25 mouse cellular contexts compared by ENCODE assay signal in the genomic region with DNA sequence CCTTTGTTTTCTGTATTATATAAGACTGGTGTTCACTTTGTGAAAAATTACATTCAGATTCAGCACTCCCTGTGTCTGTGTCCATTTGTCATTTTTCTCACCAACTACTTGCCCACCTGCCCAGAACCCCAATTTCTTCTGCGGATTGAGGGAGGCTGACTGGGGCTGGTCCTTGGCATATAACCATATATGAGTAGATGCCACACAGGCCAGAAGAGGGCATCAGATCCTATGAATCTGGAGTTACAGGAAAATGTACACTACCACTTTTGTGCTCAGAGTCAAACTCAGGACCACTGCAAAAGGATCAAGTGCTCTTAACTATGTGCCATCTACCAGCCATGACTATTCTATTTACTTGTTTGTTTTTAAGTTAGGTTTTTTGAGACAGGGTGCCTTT.
A peak's percentile ranks its signal among the peaks of the same experiment; 100 is the strongest.
DNase-seq lines count a peak whose midpoint lies in the region; ATAC-seq and TF ChIP-seq lines count a peak whose summit lies in the region.
"Had no signal": no experiment of that assay in that cellular context is flagged by ENCODE, and none has a peak within 500 bp of the region (broad histone marks: within the 10 kb centered on the region; RNA-seq: fewer than 3 reads in every experiment).

No protein-coding gene starts in this region.

- no peak overlapping the region for H3K27ac ChIP-seq in intestine, postnatal 0 days (ENCODE audit: low read depth, low read length)
- no peak overlapping the region for H3K27ac ChIP-seq in intestine, embryonic 15.5 days
- no peak overlapping the region for H3K27ac ChIP-seq in MEL (ENCODE audit: control insufficient read depth, low read depth, low read length)
- H3K27ac ChIP-seq: embryonic facial prominence, embryonic 12.5 days; embryonic facial prominence, embryonic 15.5 days; gastrocnemius, adult 2 months; heart, embryonic 13.5 days; hindbrain, embryonic 14.5 days; hindbrain, postnatal 0 days had no signal

- no peaks in the 10 kb centered on the region for H3K36me3 ChIP-seq in intestine, postnatal 0 days (ENCODE audit: control insufficient read depth, insufficient read depth)
- H3K36me3 ChIP-seq in intestine, embryonic 15.5 days = no peaks in the 10 kb centered on the region
- H3K36me3 ChIP-seq in MEL (ENCODE audit: control insufficient read depth in 1 of 2, insufficient read depth in 2 of 2, low read length in 2 of 2) = no peaks in the 10 kb centered on the region
- H3K36me3 ChIP-seq: embryonic facial prominence, embryonic 12.5 days; embryonic facial prominence, embryonic 15.5 days; heart, embryonic 13.5 days had no signal

- ATAC-seq in intestine, postnatal 0 days = no peak
- no peak for ATAC-seq in intestine, embryonic 15.5 days
- no peak for ATAC-seq in megakaryocyte progenitor cell, adult 5-6 weeks (replicated peaks; ENCODE audit: poor library complexity)
- ATAC-seq: forebrain, embryonic 14.5 days; forebrain, postnatal 0 days; hindbrain, postnatal 0 days; inflammation-experienced regulatory T-cells, adult 6 months had no signal

- peak; percentile 19 for TF ChIP-seq RAD21 in MEL (IDR thresholded peaks at IDR 0.05; ENCODE audit: low read depth, low read length)

- H3K4me1 ChIP-seq in intestine, postnatal 0 days (replicated peaks; ENCODE audit: control insufficient read depth, insufficient read depth, low read length) = no peaks in the 10 kb centered on the region
- no peaks in the 10 kb centered on the region for H3K4me1 ChIP-seq in intestine, embryonic 15.5 days (replicated peaks)
- no peaks in the 10 kb centered on the region for H3K4me1 ChIP-seq in MEL (ENCODE audit: control insufficient read depth in 1 of 2, insufficient read depth in 2 of 2, low read length in 2 of 2)
- H3K4me1 ChIP-seq: embryonic facial prominence, embryonic 12.5 days; embryonic facial prominence, embryonic 15.5 days; heart, embryonic 13.5 days had no signal

- TF ChIP-seq EP300 in MEL (IDR thresholded peaks at IDR 0.05; ENCODE audit: low read depth in 1 of 2, low read length in 2 of 2) = no peak

- H3K9ac ChIP-seq in intestine, postnatal 0 days (ENCODE audit: low read depth, low read length) = no peak overlapping the region
- H3K9ac ChIP-seq in intestine, embryonic 15.5 days = no peak overlapping the region
- no peak overlapping the region for H3K9ac ChIP-seq in MEL (ENCODE audit: control insufficient read depth, low read depth, low read length, poor library complexity, severe bottlenecking)
- H3K9ac ChIP-seq: embryonic facial prominence, embryonic 12.5 days; embryonic facial prominence, embryonic 15.5 days; forebrain, postnatal 0 days; heart, embryonic 13.5 days; hindbrain, embryonic 14.5 days had no signal

- WGBS in intestine, postnatal 0 days = 79% methylated on average over 1 of the region's 1 CpGs
- WGBS in intestine, embryonic 15.5 days = 81% methylated on average over 1 of the region's 1 CpGs

- no peaks in the 10 kb centered on the region for H3K27me3 ChIP-seq in intestine, postnatal 0 days (replicated peaks; ENCODE audit: control insufficient read depth, insufficient read depth, low read length)
- no peaks in the 10 kb centered on the region for H3K27me3 ChIP-seq in intestine, embryonic 15.5 days (replicated peaks)
- H3K27me3 ChIP-seq in MEL (ENCODE audit: control insufficient read depth in 1 of 2, insufficient read depth in 2 of 2, low read length in 2 of 2) = no peaks in the 10 kb centered on the region
- H3K27me3 ChIP-seq: embryonic facial prominence, embryonic 12.5 days; embryonic facial prominence, embryonic 15.5 days; heart, embryonic 13.5 days had no signal

- peak; percentile 27 for DNase-seq in A20 (ENCODE audit: low read depth, low spot score)
- no peak for DNase-seq in MEL (ENCODE audit: low read depth, low spot score)
- DNase-seq in natural killer cell, adult 2 months (ENCODE audit: low spot score in 2 of 2) = no peak
- DNase-seq in urinary bladder, adult 2 months (ENCODE audit: low spot score) = no peak
- DNase-seq: adrenal gland, postnatal 10 days; adrenal gland, postnatal 36 days; cerebellum, adult 2 months; cerebellum, adult 9-11 months; cerebellum, postnatal 25 days; forebrain, postnatal 0 days; gastrocnemius, adult 2 months; gastrocnemius, postnatal 14 days; heart, adult 18-20 months; heart, postnatal 14 days; heart, postnatal 4 days had no signal

- H3K9me3 ChIP-seq in intestine, postnatal 0 days (ENCODE audit: control insufficient read depth) = no peaks in the 10 kb centered on the region
- no peaks in the 10 kb centered on the region for H3K9me3 ChIP-seq in intestine, embryonic 15.5 days
- no peaks in the 10 kb centered on the region for H3K9me3 ChIP-seq in MEL (replicated peaks; ENCODE audit: insufficient read depth, low read length)
- H3K9me3 ChIP-seq: embryonic facial prominence, embryonic 12.5 days; embryonic facial prominence, embryonic 15.5 days; heart, embryonic 13.5 days had no signal

- TF ChIP-seq POLR2A in MEL (IDR thresholded peaks at IDR 0.05; ENCODE audit: control insufficient read depth in 1 of 2, insufficient read depth in 1 of 2, low read depth in 1 of 2, low read length in 2 of 2, poor library complexity in 1 of 2) = no peak

- H3K4me3 ChIP-seq in intestine, postnatal 0 days (ENCODE audit: low read depth, low read length) = no peak overlapping the region
- no peak overlapping the region for H3K4me3 ChIP-seq in intestine, embryonic 15.5 days (replicated peaks)
- H3K4me3 ChIP-seq in MEL (ENCODE audit: control insufficient read depth in 1 of 2, insufficient read depth in 1 of 2, low read depth in 2 of 2, low read length in 2 of 2) = no peak overlapping the region
- H3K4me3 ChIP-seq: embryonic facial prominence, embryonic 12.5 days; embryonic facial prominence, embryonic 15.5 days; gastrocnemius, adult 2 months; heart, embryonic 13.5 days had no signal

- H3K4me2 ChIP-seq in intestine, postnatal 0 days (replicated peaks; ENCODE audit: low read depth) = no peak overlapping the region
- no peak overlapping the region for H3K4me2 ChIP-seq in intestine, embryonic 15.5 days (replicated peaks)
- H3K4me2 ChIP-seq: embryonic facial prominence, embryonic 12.5 days; embryonic facial prominence, embryonic 15.5 days; heart, embryonic 13.5 days; hindbrain, embryonic 14.5 days had no signal

- no peaks in the 10 kb centered on the region for H3K79me2 ChIP-seq in MEL (ENCODE audit: control insufficient read depth, insufficient read depth, low read length, poor library complexity)

- 0 out of 2 replicates have a peak, but pooled peaks have one; percentile 5 for TF ChIP-seq CTCF in intestine, postnatal 0 days (IDR thresholded peaks at IDR 0.05; ENCODE audit: low read depth)
- peak in 1 of 3 experiments; percentile 25; a peak in 2 of 6 replicates for TF ChIP-seq CTCF in MEL (IDR thresholded peaks at IDR 0.05 in 2 of 3, conservative IDR thresholded peaks at IDR 0.05 in 1 of 3; ENCODE audit: control insufficient read depth in 1 of 3, insufficient read depth in 1 of 3, low read depth in 2 of 3, low read length in 3 of 3, poor library complexity in 1 of 3, severe bottlenecking in 1 of 3)

TF ChIP-seq in MEL, 35 proteins besides CTCF, POLR2A, EP300 and RAD21:
- TF ChIP-seq SMC3 (IDR thresholded peaks at IDR 0.05; ENCODE audit: low read depth, low read length) = peak; percentile 32
- no peak for TF ChIP-seq BHLHE40 (IDR thresholded peaks at IDR 0.05; ENCODE audit: borderline replicate concordance, low read depth, low read length)
- TF ChIP-seq MAX (IDR thresholded peaks at IDR 0.05; ENCODE audit: low read length) = no peak
- no peak for TF ChIP-seq MYB (IDR thresholded peaks at IDR 0.05; ENCODE audit: low read depth, low read length)
- 0 out of 2 replicates have a peak, but pooled peaks have one; percentile 9 for TF ChIP-seq ZC3H11A (IDR thresholded peaks at IDR 0.05; ENCODE audit: low read depth, low read length)
